Mouse (Mus musculus) lung, adult 2 months (tissue): Measurements from ENCODE around the gene Atp6v0d1.

Experiments used
- CTCF ChIP-seq: fragments of 200-500 bp; IDR thresholded peaks from 2 replicates; pipeline ENCODE4 v1.5.1; 2011; ENCODE audit warnings: mild to moderate bottlenecking, low read length, control low read depth; ENCODE audit not compliant: insufficient read depth
- POLR2A ChIP-seq: fragments of 200-500 bp; IDR thresholded peaks from 2 replicates; pipeline ENCODE4 v1.6.1; 2011; ENCODE audit warnings: low read depth, mild to moderate bottlenecking, control low read depth, low read length, borderline replicate concordance; ENCODE audit errors: extremely low read depth

DNA sequence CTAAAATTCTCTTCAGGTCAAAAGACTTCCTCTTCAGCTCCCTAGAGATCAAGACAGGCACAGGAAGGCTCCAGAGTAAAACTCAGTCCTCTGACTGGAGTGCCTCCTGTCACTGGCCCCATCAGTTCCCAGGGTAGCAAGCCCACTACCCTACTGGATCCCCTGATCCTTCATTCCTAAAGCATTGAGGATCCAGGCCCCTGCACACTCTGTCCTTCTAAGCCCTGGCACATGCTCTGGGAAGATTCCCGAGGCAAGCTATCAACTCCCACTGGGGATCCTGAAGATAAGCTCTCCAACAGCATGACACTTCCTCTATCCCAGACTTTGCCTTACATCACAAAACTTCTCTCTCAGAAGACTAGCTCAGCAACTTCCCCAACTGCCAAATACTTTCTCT lies 22.1 kb downstream of the Atp6v0d1 start:
- no peak for TF ChIP-seq CTCF
- TF ChIP-seq POLR2A: no peak
